Mouse (Mus musculus) MEL (cell line): ENCODE data around the gene Flt3l.

Experiments used
- CTCF ChIP-seq, 3 experiments: IDR thresholded peaks in 2 of 3; conservative IDR thresholded peaks in 1 of 3; 2 replicates each; pipeline ENCODE4 v1.5.1; 2011 to 2012; ENCODE audit warnings: low read length in 3 of 3, low read depth in 2 of 3, mild to moderate bottlenecking in 2 of 3, improper control_type of control experiment in 1 of 3, inconsistent platforms in 1 of 3, mixed read lengths in 1 of 3, moderate library complexity in 1 of 3; ENCODE audit not compliant: control insufficient read depth in 1 of 3, insufficient read depth in 1 of 3, poor library complexity in 1 of 3, severe bottlenecking in 1 of 3
- EP300 ChIP-seq, 2 experiments: IDR thresholded peaks; 2 replicates each; pipeline ENCODE4 v1.6.1; 2011; ENCODE audit warnings: improper control_type of control experiment in 2 of 2, low read length in 2 of 2, low read depth in 1 of 2, mild to moderate bottlenecking in 1 of 2
- MYB ChIP-seq: IDR thresholded peaks from 2 replicates; pipeline ENCODE4 v1.6.1; 2011; ENCODE audit warnings: mild to moderate bottlenecking, low read depth, low read length, improper control_type of control experiment
- NELFE ChIP-seq: IDR thresholded peaks from 2 replicates; pipeline ENCODE4 v1.6.1; 2011; ENCODE audit warnings: low read depth, low read length, improper control_type of control experiment
- POLR2A ChIP-seq, 2 experiments: IDR thresholded peaks; 2 replicates each; pipeline ENCODE4 v1.6.1; 2011 to 2012; ENCODE audit warnings: low read length in 2 of 2, mild to moderate bottlenecking in 2 of 2, control low read depth in 1 of 2, improper control_type of control experiment in 1 of 2, low read depth in 1 of 2, moderate library complexity in 1 of 2; ENCODE audit not compliant: control insufficient read depth in 1 of 2, insufficient read depth in 1 of 2, poor library complexity in 1 of 2
- RAD21 ChIP-seq: IDR thresholded peaks from 2 replicates; pipeline ENCODE4 v1.6.1; 2011; ENCODE audit warnings: mild to moderate bottlenecking, low read depth, low read length, improper control_type of control experiment
- TCF12 ChIP-seq: IDR thresholded peaks from 2 replicates; pipeline ENCODE4 v1.6.1; 2014; ENCODE audit warnings: low read depth, mild to moderate bottlenecking, inconsistent platforms, low read length, improper control_type of control experiment, moderate library complexity

DNA sequence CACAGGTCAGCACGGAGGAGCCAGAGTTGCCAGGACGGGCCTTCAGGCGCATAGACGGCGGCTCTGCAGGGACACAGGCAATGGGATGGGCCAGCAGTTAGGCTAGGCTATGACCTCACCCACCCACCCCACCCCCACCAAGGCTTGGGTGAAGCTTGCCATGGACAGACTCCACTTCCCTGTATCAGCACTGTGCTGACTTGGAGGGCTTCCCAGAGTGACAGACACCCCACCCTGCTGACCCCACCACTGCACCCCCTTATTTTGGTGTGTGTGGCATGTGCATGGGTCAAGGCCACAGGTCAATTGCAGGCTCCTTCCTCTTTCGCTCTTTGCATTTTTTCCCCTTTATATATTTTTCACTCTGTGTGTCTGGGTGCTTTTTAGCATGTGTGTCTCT lies 40.9 kb downstream of the Flt3l start:
- TF ChIP-seq TCF12, result no peak
- TF ChIP-seq MYB, result no peak
- no peak for TF ChIP-seq CTCF (IDR thresholded peaks at IDR 0.05 in 2 of 3, conservative IDR thresholded peaks at IDR 0.05 in 1 of 3; ENCODE audit: control insufficient read depth in 1 of 3, insufficient read depth in 1 of 3, low read depth in 2 of 3, low read length in 3 of 3, poor library complexity in 1 of 3, severe bottlenecking in 1 of 3)
- TF ChIP-seq NELFE, result no peak
- TF ChIP-seq POLR2A (IDR thresholded peaks at IDR 0.05; ENCODE audit: control insufficient read depth in 1 of 2, insufficient read depth in 1 of 2, low read depth in 1 of 2, low read length in 2 of 2, poor library complexity in 1 of 2), result no peak
- no peak for TF ChIP-seq EP300 (IDR thresholded peaks at IDR 0.05; ENCODE audit: low read depth in 1 of 2, low read length in 2 of 2)
- no peak for TF ChIP-seq RAD21
